Mouse (Mus musculus) cerebellum, adult 2 months (tissue): ENCODE data around the gene Pde10a.

Experiments
- CTCF ChIP-seq: fragments of 200-500 bp; IDR thresholded peaks from 2 replicates; pipeline ENCODE4 v1.5.1; 2011; ENCODE audit warnings: low read depth, mild to moderate bottlenecking, control low read depth, low read length, moderate library complexity, borderline replicate concordance; ENCODE audit not compliant: insufficient read depth
- POLR2A ChIP-seq: fragments of 200-500 bp; IDR thresholded peaks from 2 replicates; pipeline ENCODE4 v1.6.1; 2011; ENCODE audit warnings: low read length, control low read depth, borderline replicate concordance; ENCODE audit not compliant: insufficient read depth

DNA sequence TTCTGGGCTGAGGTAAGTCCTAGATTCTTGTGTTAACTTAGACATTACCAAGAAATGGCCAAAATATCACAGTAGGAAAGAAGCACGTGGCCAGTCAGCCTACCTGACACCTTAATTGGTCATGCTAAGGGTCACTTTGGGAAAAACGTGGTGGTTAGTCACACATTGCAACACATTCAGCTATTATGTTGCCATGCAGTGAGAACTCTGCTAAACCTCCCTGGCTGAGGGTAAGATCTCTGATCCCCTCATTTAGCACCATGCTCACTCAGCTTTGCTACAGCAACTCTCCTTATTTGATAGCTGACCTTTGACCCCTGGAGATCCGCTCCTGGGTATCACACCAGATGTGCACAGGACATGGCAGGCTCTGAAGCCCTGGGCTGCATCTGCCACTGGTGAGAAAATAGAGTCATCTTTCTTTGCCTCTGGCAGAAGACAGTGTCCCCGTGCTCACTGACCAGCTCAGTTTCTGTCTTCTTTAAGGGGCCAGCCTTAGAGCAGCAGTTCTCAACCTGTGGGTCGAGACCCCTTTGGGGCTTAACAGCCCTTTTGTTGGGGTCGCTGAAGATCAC lies 449.7 kb downstream of the Pde10a start:
- no peak for TF ChIP-seq POLR2A
- TF ChIP-seq CTCF: no peak
